Mouse (Mus musculus): ENCODE measurements around the gene Fam160a2.

DNA sequence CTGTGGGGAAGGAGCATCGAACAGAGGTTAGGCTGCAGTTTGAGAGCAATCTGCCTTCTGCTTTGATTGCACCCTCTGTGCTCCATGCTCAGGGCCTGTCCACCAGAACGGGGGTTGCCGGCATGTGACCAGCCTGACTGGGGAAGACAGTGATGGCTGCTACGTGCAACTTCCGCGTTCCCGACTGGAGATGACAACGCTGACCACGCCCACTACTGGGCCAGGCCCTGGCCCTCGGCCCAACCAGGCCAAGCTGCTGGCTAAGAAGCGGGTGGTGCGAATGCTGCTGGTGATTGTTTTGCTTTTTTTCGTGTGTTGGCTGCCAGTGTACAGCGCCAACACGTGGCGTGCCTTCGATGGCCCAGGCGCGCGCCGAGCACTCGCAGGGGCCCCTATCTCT is 34.9 kb upstream of the Fam160a2 start:
- no peak for TF ChIP-seq KAT2A (conservative IDR thresholded peaks at IDR 0.05; ENCODE audit: low read depth, low read length)
- no peak for TF ChIP-seq CTCF (IDR thresholded peaks at IDR 0.05 in 2 of 3, conservative IDR thresholded peaks at IDR 0.05 in 1 of 3; ENCODE audit: control insufficient read depth in 1 of 3, insufficient read depth in 1 of 3, low read depth in 2 of 3, low read length in 3 of 3, poor library complexity in 1 of 3, severe bottlenecking in 1 of 3)
- TF ChIP-seq E2F4 (IDR thresholded peaks at IDR 0.05; ENCODE audit: borderline replicate concordance, low read depth, low read length), result no peak
- no peak for TF ChIP-seq USF2 (IDR thresholded peaks at IDR 0.05; ENCODE audit: borderline replicate concordance in 1 of 2, insufficient read depth in 1 of 2, low read depth in 1 of 2, low read length in 2 of 2)
- no peak for TF ChIP-seq POLR2A (IDR thresholded peaks at IDR 0.05; ENCODE audit: control insufficient read depth in 1 of 2, insufficient read depth in 1 of 2, low read depth in 1 of 2, low read length in 2 of 2, poor library complexity in 1 of 2)
- TF ChIP-seq ETS1 (IDR thresholded peaks at IDR 0.05; ENCODE audit: low read depth, low read length), result no peak
- no peak for TF ChIP-seq SMC3 (IDR thresholded peaks at IDR 0.05; ENCODE audit: low read depth, low read length)

Measured in MEL (cell line).